Mouse (Mus musculus) brain, embryonic 14.5 days (tissue): ENCODE results near the gene Mymk.
A peak's percentile ranks its signal among the peaks of the same experiment; 100 is the strongest.

Experiments used
- CTCF ChIP-seq: fragments of 200-500 bp; IDR thresholded peaks from 2 replicates; pipeline ENCODE4 v1.5.1; 2012; ENCODE audit warnings: inconsistent platforms, mild to moderate bottlenecking, moderate library complexity, borderline replicate concordance; ENCODE audit not compliant: insufficient read depth, insufficient read length; ENCODE audit errors: extremely low read depth
- POLR2A ChIP-seq: fragments of 200-500 bp; IDR thresholded peaks from 2 replicates; pipeline ENCODE4 v1.6.1; 2012; ENCODE audit warnings: mild to moderate bottlenecking, inconsistent platforms, borderline replicate concordance; ENCODE audit not compliant: poor library complexity, insufficient read depth, insufficient read length, severe bottlenecking; ENCODE audit errors: extremely low read depth

- peak; percentile 61; the same call in 1 of the 2 replicates for TF ChIP-seq CTCF
- TF ChIP-seq POLR2A: no peak
Measured at GRCm38 (mm10) chr2:27075485-27075884, 3.5 kb upstream of the Mymk start.
